Comparison of ENCODE assay signal across 11 mouse cellular contexts in the genomic region with DNA sequence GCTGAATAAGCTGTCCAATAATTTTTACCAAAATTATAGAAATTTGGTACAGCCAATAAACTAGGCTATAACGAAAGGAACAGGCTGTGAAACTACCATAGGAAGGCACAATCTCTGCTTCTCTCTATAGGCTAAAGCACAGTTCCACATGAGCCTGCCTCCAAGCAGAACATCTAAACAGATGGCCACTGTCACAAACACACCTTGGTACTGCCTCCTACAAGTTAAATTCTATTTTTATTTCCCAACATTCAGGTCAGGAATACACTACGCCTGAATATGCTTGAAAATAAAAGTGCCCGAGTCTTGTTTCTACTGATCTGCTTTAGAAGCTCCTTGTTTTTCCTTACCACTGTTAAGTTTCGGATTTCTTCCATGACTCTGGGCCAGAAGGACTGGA.
"Had no signal": no experiment of that assay in that cellular context is flagged by ENCODE, and none has a peak within 500 bp of the region (broad histone marks: within the 10 kb centered on the region; RNA-seq: fewer than 3 reads in every experiment).

No protein-coding gene starts in this region.

- ATAC-seq: midbrain, embryonic 13.5 days had no signal

- H3K9ac ChIP-seq: limb, embryonic 13.5 days; liver, embryonic 14.5 days; midbrain, embryonic 13.5 days; neural tube, embryonic 15.5 days had no signal

- H3K4me1 ChIP-seq: midbrain, embryonic 13.5 days had no signal

- DNase-seq: kidney, postnatal 14 days; layer of hippocampus, postnatal 36 days; left cerebral cortex, postnatal 4 days; lung, adult 18-20 months; thymus, adult 2 months; thymus, postnatal 25 days had no signal

- H3K27ac ChIP-seq: limb, embryonic 13.5 days; liver, embryonic 14.5 days; midbrain, embryonic 13.5 days; neural tube, embryonic 15.5 days had no signal

- H3K9me3 ChIP-seq: limb, embryonic 13.5 days; midbrain, embryonic 13.5 days; neural tube, embryonic 15.5 days had no signal

- H3K4me2 ChIP-seq: limb, embryonic 13.5 days; midbrain, embryonic 13.5 days; neural tube, embryonic 15.5 days had no signal

- H3K4me3 ChIP-seq: limb, embryonic 13.5 days; midbrain, embryonic 13.5 days; myocyte; neural tube, embryonic 15.5 days had no signal

- H3K27me3 ChIP-seq: limb, embryonic 13.5 days; midbrain, embryonic 13.5 days; neural tube, embryonic 15.5 days had no signal
